Mouse (Mus musculus) intestine, postnatal 0 days (tissue): ENCODE measurements around the gene Pnkd. TPM values are rescaled to one million over a fixed set of nuclear protein-coding genes. Genes with fewer than 3 reads are reported as not detected.

Experiments used
- ATAC-seq: fragments of 200-750 bp; cut with Nextera tagmentation; 2 replicates; pipeline ENCODE4 v1.8.0; 2017; ENCODE audit warnings: mild to moderate bottlenecking, moderate TSS enrichment, moderate library complexity
- H3K27ac ChIP-seq: fragments of 300-500 bp; sonication (generic); 2 replicates; pipeline ENCODE4 v1.5.1; 2014; ENCODE audit warnings: mild to moderate bottlenecking, low read depth, low read length, moderate library complexity
- H3K27me3 ChIP-seq: fragments of 300-500 bp; sonication (generic); replicated peaks from 2 replicates; pipeline ENCODE4 v1.6.1; 2014; ENCODE audit warnings: low read length, mixed read lengths; ENCODE audit not compliant: control insufficient read depth, insufficient read depth
- H3K36me3 ChIP-seq: fragments of 300-500 bp; sonication (generic); 2 replicates; pipeline ENCODE4 v1.6.1; 2014; ENCODE audit warnings: mild to moderate bottlenecking, moderate library complexity; ENCODE audit not compliant: control insufficient read depth, insufficient read depth
- H3K4me1 ChIP-seq: fragments of 300-500 bp; sonication (generic); replicated peaks from 2 replicates; pipeline ENCODE4 v1.6.1; 2014; ENCODE audit warnings: antibody characterized with exemption, low read length, mixed read lengths; ENCODE audit not compliant: control insufficient read depth, insufficient read depth
- H3K4me2 ChIP-seq: fragments of 300-500 bp; sonication (generic); replicated peaks from 2 replicates; pipeline ENCODE4 v1.6.1; 2014; ENCODE audit warnings: low read depth, mild to moderate bottlenecking, moderate library complexity
- H3K4me3 ChIP-seq: fragments of 300-500 bp; sonication (generic); 2 replicates; pipeline ENCODE4 v1.5.1; 2014; ENCODE audit warnings: low read depth, low read length
- H3K9ac ChIP-seq: fragments of 300-500 bp; sonication (generic); 2 replicates; pipeline ENCODE4 v1.6.1; 2014; ENCODE audit warnings: mild to moderate bottlenecking, low read depth, low read length
- H3K9me3 ChIP-seq: fragments of 300-500 bp; sonication (generic); 2 replicates; pipeline ENCODE4 v1.6.1; 2016; ENCODE audit warnings: mixed run types; ENCODE audit not compliant: control insufficient read depth
- CTCF ChIP-seq: sonication (generic); IDR thresholded peaks from 2 replicates; pipeline ENCODE4 v1.5.1; 2016; ENCODE audit warnings: low read depth, mild to moderate bottlenecking, control low read depth, antibody characterized with exemption, moderate library complexity
- WGBS: fragments of 180-500 bp; shearing (Covaris S2); extraction: QIAGEN DNeasy Blood & Tissue Kit; methylation state at CpG from one replicate; pipeline ENCODE4 v1.1.7; 2014; 5-methylcytosine and 5-hydroxymethylcytosine counted together
- polyA plus RNA-seq: library from polyadenylated mRNA; unstranded; fragments of >200 nt; fragmentation: Nextera tagmentation; extraction: Ambion mirVana; gene quantifications from 2 replicates; pipeline ENCODE4 v1.2.1, GENCODE M21; 2015

The Pnkd gene
- polyA plus RNA-seq, 1 experiment from 2014 or later, result 107 TPM

DNA sequence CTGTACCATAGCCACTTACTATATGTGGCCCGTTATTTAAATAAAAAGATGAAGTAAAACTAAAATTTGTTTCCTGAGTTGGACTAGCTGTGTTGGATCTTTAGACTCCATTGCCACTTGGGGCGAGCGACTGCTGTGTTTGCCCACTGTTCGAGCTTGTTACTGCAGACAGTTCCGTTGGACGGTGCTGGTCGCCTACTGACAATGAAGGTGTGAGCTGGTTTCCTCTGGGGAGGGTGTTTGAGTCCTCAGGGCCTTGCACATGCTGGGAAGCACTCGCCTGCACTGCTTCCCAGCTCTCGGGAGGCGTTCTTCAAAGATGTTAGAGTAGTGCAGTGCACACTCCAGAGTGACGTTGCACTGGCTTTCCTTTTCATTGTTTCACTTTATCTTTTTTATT, 45.1 kb upstream of the Pnkd start:
- 15% methylated on average over 11 of the region's 11 CpGs for WGBS
- ATAC-seq, result no peak
- no peaks in the 10 kb centered on the region for H3K27me3 ChIP-seq
- H3K9ac ChIP-seq, result peak overlapping the region; percentile 28; the same call in 1 of the 2 replicates
- peak overlapping the region; percentile 100 for H3K4me3 ChIP-seq
- peak overlapping the region; percentile 67 for H3K4me2 ChIP-seq
- H3K4me1 ChIP-seq, result peaks cover 18% of the 10 kb centered on the region
- TF ChIP-seq CTCF, result no peak
- no peaks in the 10 kb centered on the region for H3K9me3 ChIP-seq
- no peaks in the 10 kb centered on the region for H3K36me3 ChIP-seq
- H3K27ac ChIP-seq, result peak overlapping the region; percentile 63

DNA sequence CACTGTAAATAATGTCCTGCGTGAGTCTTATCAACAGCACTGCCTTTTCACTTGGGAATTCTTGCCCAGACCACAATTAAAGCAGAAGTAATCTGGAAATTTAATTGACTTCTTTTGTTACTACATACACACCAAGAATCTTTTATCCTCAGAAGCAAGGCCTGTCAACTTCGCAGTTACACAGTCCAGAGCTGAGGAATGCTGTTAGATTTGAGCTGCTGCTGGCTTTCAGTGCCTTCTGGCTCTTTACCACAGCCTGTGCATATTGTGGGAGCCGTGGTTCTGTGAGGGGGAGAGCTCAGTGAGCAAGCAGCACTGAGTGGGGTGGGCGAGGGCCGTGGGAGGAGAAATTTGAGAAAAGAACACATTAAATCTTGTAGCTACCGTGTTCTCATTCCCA, 44.4 kb upstream of the Pnkd start:
- ATAC-seq, result no peak
- no peaks in the 10 kb centered on the region for H3K36me3 ChIP-seq
- no peak for TF ChIP-seq CTCF
- no peaks in the 10 kb centered on the region for H3K9me3 ChIP-seq
- H3K4me1 ChIP-seq, result peaks cover 18% of the 10 kb centered on the region
- H3K4me3 ChIP-seq, result no peak overlapping the region
- no peak overlapping the region for H3K9ac ChIP-seq
- 24% methylated on average over 6 of the region's 6 CpGs for WGBS
- peak overlapping the region; percentile 63; the same call in 1 of the 2 replicates for H3K27ac ChIP-seq
- H3K4me2 ChIP-seq, result no peak overlapping the region
- H3K27me3 ChIP-seq, result no peaks in the 10 kb centered on the region

DNA sequence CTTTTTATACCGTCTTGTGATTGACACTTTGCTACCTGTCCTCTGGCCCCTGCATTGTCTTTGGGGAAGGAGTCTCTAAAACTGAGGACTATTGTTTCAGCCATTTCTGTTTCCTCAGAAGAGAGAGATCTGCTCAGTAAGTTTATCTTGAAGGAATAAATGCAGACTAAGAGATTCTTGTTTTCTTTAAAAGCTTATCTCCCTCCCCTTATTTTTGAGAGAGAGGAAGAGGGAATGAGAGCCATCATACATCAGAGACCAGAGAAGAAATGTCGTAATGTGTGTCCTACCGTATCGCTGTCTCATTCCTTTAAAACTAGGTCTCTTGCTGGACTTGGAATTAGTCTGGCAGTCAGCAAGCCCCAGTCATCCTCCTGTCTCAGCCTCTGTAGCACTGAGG, 43.9 kb upstream of the Pnkd start:
- Histone ChIP-seq H3K4me2 (no peak overlapping the region), H3K9ac (0 out of 2 replicates have a peak overlapping the region, but pooled peaks have one; percentile 34), H3K4me1 (peaks cover 18% of the 10 kb centered on the region), H3K4me3 (no peak overlapping the region), H3K9me3 (no peaks in the 10 kb centered on the region), H3K36me3 (no peaks in the 10 kb centered on the region), H3K27ac (peak overlapping the region; percentile 63; the same call in 1 of the 2 replicates), H3K27me3 (no peaks in the 10 kb centered on the region)
- no peak for ATAC-seq
- WGBS, result 38% methylated on average over 4 of the region's 4 CpGs
- no peak for TF ChIP-seq CTCF

DNA sequence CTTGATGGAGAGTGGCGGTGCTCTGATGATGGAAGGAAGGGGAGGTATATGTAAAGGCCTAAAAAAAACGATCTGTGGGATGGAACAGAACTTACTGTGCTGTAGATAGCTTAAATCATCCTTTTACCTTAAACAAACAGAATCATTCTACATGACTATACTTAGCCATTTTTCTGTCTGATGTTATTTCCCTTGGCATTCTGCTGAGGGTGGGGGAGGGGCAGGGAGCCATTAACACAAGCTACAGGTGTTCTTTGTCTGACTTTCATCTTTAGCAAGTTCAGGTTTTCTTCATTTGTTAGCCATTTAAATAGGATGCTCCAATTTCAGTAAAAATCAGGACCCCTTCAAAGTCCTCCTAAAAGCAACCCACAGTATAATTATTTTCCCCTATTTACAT, 39.2 kb upstream of the Pnkd start:
- Histone ChIP-seq H3K4me1 (peaks cover 14% of the 10 kb centered on the region), H3K27ac (no peak overlapping the region), H3K9me3 (no peaks in the 10 kb centered on the region), H3K27me3 (no peaks in the 10 kb centered on the region), H3K36me3 (peaks cover 11% of the 10 kb centered on the region), H3K9ac (no peak overlapping the region), H3K4me2 (no peak overlapping the region), H3K4me3 (no peak overlapping the region)
- TF ChIP-seq CTCF, result no peak
- 53% methylated on average over 2 of the region's 2 CpGs for WGBS
- ATAC-seq, result no peak

DNA sequence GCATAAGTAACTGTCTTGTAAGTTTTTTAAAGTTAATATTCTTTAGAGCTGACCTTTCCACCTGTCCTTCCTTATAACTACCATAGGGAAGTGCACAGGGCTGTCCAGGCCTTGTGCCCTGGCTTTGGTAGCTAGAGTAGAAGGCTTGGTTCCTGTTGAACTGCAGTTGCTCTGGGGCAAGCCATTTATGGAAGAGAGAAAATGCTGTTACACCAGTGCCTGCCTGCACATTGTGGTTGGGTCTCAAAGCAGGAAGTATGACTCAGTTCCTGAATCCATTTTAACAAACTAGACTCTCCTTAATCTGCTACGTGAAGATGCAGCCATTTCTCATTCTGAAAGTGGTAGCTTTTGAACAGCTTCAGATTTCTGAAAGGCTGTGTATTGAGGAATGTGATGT, 35.9 kb upstream of the Pnkd start:
- H3K9ac ChIP-seq, result no peak overlapping the region
- peak overlapping the region; percentile 90 for H3K27ac ChIP-seq
- H3K27me3 ChIP-seq, result no peaks in the 10 kb centered on the region
- TF ChIP-seq CTCF, result no peak
- ATAC-seq, result peak; percentile 70
- H3K4me3 ChIP-seq, result no peak overlapping the region
- H3K9me3 ChIP-seq, result no peaks in the 10 kb centered on the region
- peaks cover 11% of the 10 kb centered on the region for H3K4me1 ChIP-seq
- H3K4me2 ChIP-seq, result peak overlapping the region; percentile 35
- peaks cover 42% of the 10 kb centered on the region for H3K36me3 ChIP-seq
- 7% methylated on average over 1 of the region's 1 CpGs for WGBS

DNA sequence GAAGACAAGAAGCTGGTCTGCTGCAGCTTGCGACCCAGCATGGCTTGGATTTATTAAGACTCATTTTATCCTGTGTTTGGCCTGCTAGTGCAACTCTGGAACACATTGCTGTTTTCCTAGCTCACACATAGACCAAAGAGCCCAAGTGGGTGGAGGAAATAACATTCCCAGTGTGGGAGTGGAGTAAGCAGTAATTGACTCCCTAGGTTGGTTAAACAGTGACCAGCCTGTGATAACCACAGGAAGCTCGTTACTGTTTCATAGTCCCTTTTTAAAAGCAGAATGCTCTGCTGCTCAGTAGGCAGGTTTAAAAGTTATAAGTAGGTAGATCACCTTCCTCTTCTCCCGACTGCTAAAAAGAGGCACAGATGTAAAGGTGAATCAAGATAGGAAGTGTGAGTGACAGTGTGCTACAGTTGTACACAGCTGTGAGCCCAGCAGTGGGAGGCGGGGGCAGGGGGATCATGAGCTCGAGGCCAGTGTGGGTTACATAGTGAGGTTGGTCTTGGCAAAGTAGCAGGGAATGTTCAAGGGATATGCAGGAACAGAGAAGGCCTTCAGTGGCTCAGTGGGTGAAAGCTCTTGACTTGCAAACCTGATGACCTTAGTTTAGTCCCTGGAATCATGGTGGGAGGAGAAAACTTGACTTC, 35.3 kb upstream of the Pnkd start:
- no peak overlapping the region for H3K9ac ChIP-seq
- H3K9me3 ChIP-seq, result no peaks in the 10 kb centered on the region
- peaks cover 47% of the 10 kb centered on the region for H3K36me3 ChIP-seq
- WGBS, result 33% methylated on average over 5 of the region's 5 CpGs
- H3K27ac ChIP-seq, result peak overlapping the region; percentile 90
- peaks cover 11% of the 10 kb centered on the region for H3K4me1 ChIP-seq
- peak overlapping the region; percentile 35 for H3K4me2 ChIP-seq
- H3K27me3 ChIP-seq, result no peaks in the 10 kb centered on the region
- H3K4me3 ChIP-seq, result no peak overlapping the region
- no peak for TF ChIP-seq CTCF
- peak; percentile 85 for ATAC-seq
